Mouse (Mus musculus) brown adipose tissue, adult 24 weeks (tissue): ENCODE results near the gene Klhl29. TPM values are rescaled to one million over a fixed set of nuclear protein-coding genes. Genes with fewer than 3 reads are reported as not detected.

Experiments used
- H3K27ac ChIP-seq: fragments of 200-500 bp; replicated peaks from 2 replicates; pipeline ENCODE4 v1.5.1; 2012; ENCODE audit warnings: low read depth, mild to moderate bottlenecking, low read length
- H3K4me1 ChIP-seq: fragments of 200-500 bp; 2 replicates; pipeline ENCODE4 v1.6.1; 2012; ENCODE audit warnings: low read length, mixed read lengths; ENCODE audit not compliant: control insufficient read depth, insufficient read depth, insufficient read length
- H3K4me3 ChIP-seq: fragments of 200-500 bp; 2 replicates; pipeline ENCODE4 v1.5.1; 2012; ENCODE audit warnings: low read depth, mild to moderate bottlenecking, low read length, moderate library complexity; ENCODE audit not compliant: insufficient read depth
- polyA plus RNA-seq: library from polyadenylated mRNA; stranded (reverse); fragments of >200 nt; gene quantifications from 2 replicates; pipeline ENCODE4 v1.2.4, GENCODE M21; 2012; ENCODE audit not compliant: missing spikeins, insufficient read depth, insufficient read length

The Klhl29 gene
- polyA plus RNA-seq, 1 experiment, result 0.67 TPM

DNA sequence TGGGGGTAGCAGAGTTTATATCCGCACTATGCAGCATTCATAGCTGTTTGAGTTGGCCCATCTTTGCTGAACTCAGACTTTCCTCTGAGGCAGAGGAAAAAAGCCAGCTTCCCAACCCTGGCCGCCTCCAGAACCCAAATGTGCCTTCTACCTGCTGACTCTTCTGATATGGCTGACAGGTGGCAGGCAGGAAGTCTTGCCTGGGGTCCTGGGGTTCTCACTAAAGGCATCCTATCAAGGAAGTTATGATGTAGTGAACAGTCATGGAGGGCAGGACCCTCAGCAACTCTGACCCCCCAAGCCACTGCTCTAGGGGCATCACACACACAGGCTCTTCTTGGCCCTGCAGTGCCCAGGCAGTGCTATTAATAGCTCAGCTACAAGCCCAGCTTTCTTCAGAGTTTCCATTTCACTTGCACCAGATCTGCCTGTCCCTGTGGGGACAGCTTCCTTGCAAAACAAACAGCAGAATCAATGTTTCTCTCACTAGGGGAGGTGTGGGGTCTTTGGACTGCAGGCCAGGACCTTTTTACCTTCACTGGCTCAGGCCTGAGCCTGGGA, 187.6 kb downstream of the Klhl29 start:
- Histone ChIP-seq H3K27ac (peak overlapping the region; percentile 69), H3K4me3 (no peak overlapping the region), H3K4me1 (peaks cover 13% of the 10 kb centered on the region)

DNA sequence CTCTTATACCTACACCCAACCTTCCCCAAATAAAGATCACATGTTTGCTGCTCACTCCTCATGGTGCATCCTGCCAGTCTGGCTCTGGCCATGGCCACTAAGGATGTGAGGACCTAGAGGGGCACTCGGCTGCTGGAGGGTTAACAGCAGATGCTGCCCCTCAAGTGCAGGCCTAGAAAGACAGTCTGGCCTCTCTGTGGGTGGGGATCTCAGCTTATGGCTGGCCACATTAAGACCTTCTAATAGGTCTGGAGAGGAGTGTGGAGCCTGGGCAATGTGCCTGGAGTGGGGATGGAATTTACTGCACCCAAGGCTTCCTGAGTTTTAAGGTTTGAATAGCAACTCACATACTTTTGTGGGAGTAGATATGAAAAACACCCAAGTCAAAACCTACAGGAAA, 188.8 kb downstream of the Klhl29 start:
- H3K4me1 ChIP-seq, result peaks cover 7% of the 10 kb centered on the region; the same call in 1 of the 2 replicates
- 0 out of 2 replicates have a peak overlapping the region, but pooled peaks have one; percentile 30 for H3K27ac ChIP-seq
- H3K4me3 ChIP-seq, result no peak overlapping the region

DNA sequence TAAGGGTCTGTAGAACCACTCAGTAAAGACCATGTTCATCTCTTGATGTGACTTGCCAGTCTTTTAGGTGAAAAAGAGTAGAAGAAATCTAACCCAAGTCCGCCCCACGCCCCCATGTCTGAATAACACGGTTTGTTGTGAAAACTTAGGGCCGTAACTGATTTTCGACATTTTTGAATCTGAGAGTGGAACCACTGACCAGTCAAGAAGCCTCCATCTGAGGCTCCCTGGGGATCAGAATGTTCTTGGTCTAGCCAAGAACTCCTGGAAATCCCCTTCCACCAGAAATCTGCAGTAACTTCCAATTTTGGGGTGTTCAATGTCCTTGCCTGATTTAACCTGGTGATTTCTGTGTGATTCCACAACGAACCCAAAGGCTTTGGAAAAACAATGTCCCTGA, 189.9 kb downstream of the Klhl29 start:
- Histone ChIP-seq H3K4me3 (no peak overlapping the region), H3K27ac (peak overlapping the region; percentile 60; the same call in 1 of the 2 replicates)

DNA sequence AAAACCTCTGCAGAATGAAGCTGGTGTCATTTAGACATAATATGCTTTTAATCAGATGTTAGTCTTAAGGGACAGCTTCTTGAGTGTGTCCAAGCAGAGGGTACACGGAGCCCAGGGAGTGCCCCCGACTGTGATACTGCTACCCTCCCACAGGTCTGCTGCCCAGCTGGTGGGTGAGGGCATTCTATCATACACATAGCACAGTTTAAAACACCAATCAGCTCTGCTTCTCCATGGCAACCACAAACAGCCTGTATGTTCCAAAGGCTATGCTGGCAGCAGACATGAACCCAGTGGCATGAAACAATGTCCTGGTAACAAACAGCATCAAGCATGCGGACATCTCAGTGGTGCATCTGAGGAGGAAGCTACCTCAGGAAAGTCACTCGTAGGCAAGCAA, 192.9 kb downstream of the Klhl29 start:
- no peak overlapping the region for H3K27ac ChIP-seq
- H3K4me1 ChIP-seq, result peaks cover 2% of the 10 kb centered on the region; the same call in 1 of the 2 replicates
- no peak overlapping the region for H3K4me3 ChIP-seq

More for the DNA sequence above, 189.9 kb downstream of the Klhl29 start:
- peaks cover 4% of the 10 kb centered on the region; the same call in 1 of the 2 replicates for H3K4me1 ChIP-seq

DNA sequence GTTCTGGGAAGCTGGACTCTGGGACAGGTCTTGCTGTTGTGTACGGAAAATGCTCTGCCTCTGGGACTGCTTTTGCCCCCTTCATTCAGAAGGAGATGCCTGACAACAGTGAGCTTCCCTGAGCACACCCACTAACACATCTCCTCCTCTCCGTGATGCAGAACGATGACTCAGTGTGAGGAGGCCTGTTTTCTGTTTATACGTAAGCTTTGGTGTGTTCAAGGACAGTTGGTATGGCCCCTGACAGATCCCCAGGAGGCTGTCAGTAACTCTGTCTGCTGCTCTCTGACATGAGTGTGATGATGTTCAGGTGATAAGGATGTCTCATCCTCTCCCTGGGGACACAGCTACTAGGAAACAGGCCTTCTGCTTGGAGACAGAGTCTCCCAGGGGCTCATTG, 193.3 kb downstream of the Klhl29 start:
- Histone ChIP-seq H3K4me1 (no peaks in the 10 kb centered on the region; the same call in 1 of the 2 replicates), H3K4me3 (no peak overlapping the region), H3K27ac (no peak overlapping the region)

DNA sequence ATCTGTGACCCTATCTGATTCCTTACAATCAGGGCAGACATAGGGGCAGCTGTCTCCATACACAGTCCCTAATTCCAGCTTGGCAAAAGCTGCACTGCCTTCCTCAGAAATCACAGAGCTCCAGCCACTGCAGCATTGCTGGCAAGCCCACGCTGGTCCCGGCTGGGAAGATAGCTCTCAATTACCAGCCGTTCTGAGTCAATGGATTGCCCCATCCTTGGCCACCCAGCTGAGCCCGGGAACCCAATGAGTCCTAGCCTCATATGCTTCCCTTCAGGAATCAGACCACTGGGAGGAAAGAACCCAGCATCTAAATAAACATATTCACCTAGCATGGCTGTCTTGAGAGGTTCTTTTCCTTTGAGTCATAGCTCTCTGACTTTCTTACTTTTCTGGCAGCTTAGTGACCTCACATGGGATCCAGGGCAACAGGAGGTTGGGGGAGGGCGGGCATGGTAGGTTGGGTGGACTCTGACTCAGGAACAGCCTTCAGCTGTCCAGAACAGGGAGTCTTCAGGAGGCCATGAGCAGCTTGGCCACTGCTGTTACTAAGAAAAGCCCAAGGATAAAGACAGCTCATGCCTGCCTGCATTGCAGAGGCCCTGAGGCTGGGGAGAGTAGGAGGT, 198.7 kb downstream of the Klhl29 start:
- Histone ChIP-seq H3K27ac (no peak overlapping the region), H3K4me3 (no peak overlapping the region), H3K4me1 (no peaks in the 10 kb centered on the region)

DNA sequence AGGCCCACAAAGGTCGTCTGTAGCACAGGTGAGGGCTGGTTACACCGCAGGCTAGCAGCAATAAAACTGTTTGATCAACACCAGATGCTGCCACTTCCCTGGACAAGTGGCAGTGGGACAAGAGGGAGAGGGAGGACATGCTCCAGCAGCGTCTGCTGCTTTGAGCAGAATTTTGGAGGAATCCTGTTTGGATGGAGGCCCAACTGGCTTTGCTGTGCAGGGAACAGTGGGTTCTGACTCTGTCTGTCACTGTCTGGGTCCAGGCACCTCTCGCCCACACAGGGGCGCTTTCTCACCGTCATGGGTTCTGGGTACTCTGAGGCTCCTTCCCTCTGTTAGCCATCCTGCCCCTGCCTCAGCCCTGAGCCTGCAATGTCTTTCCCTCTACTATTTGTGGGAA, 209.3 kb downstream of the Klhl29 start:
- no peak overlapping the region for H3K4me3 ChIP-seq
- no peak overlapping the region; the same call in 1 of the 2 replicates for H3K27ac ChIP-seq

DNA sequence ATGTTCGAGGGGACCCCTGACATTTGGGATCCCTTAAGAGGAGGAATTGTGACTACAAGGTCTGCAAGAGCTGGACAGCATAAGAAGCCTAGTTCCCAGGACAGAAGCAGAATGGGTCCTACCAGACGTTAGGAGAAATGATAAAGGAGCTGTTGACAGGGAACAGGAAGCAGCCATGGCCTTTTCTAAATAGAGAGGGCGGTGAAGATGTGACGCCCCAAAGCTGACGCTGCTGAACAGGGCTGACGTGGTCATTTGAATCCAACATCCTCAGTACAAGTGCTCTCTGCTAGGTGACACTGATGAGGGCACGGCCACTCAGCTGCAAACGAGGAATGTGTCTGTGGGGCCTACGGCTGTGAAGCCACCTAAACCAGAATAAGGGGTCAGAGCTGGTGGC, 210.1 kb downstream of the Klhl29 start:
- no peaks in the 10 kb centered on the region for H3K4me1 ChIP-seq
- peak overlapping the region; percentile 23; the same call in 1 of the 2 replicates for H3K27ac ChIP-seq
- no peak overlapping the region for H3K4me3 ChIP-seq

More for the DNA sequence above, 209.3 kb downstream of the Klhl29 start:
- H3K4me1 ChIP-seq, result no peaks in the 10 kb centered on the region

DNA sequence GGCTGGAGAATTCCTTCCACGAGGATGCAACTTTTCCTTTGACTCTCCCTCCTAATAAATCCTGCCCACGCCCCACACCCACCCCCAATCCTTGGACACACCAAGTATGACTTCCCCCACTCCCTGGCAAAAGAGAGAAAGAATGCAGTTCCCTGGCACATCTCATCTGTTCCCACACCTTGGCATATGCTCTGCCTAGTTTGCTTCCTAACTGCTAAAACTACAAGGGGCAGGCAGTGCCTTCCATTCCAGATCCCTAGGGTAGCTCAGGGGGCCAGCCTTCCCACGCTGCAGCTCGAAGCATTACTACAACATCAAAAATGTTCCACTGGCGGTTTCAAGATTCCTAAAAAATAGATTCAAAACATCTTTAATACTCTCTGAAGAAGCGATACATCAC, 212.8 kb downstream of the Klhl29 start:
- Histone ChIP-seq H3K4me3 (no peak overlapping the region), H3K27ac (no peak overlapping the region), H3K4me1 (no peaks in the 10 kb centered on the region)

DNA sequence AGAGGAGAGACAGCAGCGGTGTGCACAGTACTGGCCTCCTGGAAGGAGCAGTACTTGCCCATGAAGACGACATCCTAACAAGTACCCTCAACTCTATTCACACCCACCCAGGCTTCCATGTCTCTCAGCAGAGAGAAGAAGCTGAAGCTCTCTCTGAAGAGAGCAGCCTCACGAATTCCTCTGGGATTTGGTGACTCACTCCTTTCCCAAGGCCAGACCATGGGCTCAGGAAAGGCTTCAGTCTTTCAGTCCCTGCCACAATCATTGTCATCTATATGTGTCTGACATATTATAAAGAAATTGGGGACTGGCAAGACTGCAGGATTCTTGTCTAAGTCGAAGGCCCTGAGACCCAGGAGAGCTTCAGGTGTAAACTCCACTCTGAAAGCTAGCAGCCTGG, 213.9 kb downstream of the Klhl29 start:
- Histone ChIP-seq H3K4me1 (no peaks in the 10 kb centered on the region), H3K4me3 (no peak overlapping the region), H3K27ac (peak overlapping the region; percentile 72)

DNA sequence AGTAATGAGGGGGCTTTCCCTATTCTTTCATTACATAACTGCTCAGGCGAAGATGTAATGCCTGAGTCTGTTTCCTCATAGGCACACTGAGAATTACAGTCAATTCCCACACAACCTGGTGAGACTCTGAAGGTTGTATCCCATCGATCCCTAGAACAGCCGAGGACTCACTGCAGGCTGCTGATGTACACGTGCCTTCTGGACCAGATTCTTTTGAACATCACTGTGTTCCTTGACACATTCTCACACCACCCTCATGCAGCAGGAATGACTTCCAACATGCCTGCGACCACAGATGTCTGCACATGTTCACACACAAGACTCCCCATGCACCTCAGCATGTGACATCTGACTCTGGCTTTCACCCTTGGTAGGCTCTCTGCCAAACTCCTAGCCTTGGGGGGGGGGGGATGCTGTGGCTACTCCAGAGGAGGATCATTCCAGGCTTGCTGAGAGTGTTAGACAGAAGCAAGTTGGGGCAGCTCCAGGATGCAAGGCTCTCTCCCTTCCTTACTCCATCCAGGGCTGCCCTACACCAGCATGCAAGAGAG, 217.5 kb downstream of the Klhl29 start:
- 0 out of 2 replicates have a peak overlapping the region, but pooled peaks have one; percentile 19 for H3K27ac ChIP-seq
- H3K4me3 ChIP-seq, result no peak overlapping the region
- H3K4me1 ChIP-seq, result no peaks in the 10 kb centered on the region

DNA sequence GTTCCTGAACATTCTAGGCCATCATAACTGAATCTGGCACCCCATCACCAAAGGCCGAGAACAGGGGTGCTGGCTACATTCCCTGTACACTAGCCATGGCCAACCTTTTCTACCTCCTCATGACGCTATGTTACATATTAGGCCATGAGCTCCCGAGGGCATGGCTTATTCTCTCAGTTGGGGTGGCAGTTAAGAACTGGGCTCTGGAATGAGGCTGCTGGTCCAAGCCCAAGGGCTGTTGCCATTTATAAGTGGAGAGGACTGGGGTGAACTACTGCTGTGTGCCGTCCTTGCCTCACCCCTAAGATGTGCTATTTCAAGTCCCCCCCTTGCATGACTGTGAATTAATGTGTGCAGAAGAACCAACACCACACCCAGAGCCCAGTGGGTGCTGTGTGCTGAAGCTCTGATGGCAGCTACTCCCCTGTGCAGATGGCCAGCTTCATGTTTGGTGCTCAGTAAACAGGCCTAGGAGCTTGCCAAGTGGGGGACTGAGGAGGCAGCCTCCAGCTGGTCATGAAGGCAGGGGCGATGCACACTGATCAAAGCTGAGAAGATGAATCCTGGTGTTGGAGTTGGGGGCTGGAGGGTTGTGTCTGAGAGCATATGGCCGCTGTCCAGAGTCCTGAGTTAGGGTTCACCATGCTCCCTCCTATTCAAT, 218.3 kb downstream of the Klhl29 start:
- H3K4me3 ChIP-seq, result no peak overlapping the region
- H3K27ac ChIP-seq, result no peak overlapping the region
- no peaks in the 10 kb centered on the region for H3K4me1 ChIP-seq

DNA sequence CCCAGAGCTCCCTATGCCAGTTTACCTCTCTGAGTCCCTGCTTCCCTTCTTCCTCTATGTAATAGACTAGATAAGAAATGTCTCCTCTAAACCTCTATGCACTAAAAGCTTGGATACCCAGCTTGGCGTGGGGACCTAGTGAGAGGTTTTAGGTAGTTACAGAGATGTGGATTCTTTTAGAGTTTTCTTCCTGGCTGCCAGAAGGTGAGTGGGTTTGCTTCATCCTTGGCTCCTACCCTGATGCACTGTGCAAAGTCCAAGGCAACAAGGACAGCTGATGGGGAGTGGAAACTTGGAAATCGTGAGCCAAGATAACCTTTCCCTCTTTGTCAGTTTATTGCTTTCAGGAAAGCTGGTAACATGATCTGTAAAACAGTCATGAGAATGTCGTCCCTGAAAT, 220.3 kb downstream of the Klhl29 start:
- Histone ChIP-seq H3K4me3 (no peak overlapping the region), H3K27ac (no peak overlapping the region), H3K4me1 (no peaks in the 10 kb centered on the region)

DNA sequence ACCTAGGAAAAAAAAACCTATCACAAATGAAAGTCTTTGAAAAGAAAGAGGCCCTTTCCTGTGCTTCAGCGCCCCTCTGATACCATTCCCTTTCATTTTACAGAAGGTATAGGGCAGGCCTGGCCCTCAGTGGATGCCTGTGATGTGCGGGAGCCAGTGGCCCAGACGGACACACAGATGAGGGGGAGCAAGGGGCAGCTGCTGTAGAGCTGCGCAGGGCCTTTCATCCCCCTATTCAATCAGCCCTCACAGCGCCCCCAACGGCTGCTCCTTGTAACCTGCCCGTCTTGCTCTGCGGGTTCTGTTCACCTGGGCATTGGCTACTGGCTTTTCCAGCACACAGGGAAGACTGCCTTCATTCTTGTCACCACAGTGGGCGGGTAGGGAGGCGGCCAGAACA, 223.6 kb downstream of the Klhl29 start:
- no peak overlapping the region for H3K27ac ChIP-seq
- H3K4me1 ChIP-seq, result no peaks in the 10 kb centered on the region
- H3K4me3 ChIP-seq, result no peak overlapping the region

DNA sequence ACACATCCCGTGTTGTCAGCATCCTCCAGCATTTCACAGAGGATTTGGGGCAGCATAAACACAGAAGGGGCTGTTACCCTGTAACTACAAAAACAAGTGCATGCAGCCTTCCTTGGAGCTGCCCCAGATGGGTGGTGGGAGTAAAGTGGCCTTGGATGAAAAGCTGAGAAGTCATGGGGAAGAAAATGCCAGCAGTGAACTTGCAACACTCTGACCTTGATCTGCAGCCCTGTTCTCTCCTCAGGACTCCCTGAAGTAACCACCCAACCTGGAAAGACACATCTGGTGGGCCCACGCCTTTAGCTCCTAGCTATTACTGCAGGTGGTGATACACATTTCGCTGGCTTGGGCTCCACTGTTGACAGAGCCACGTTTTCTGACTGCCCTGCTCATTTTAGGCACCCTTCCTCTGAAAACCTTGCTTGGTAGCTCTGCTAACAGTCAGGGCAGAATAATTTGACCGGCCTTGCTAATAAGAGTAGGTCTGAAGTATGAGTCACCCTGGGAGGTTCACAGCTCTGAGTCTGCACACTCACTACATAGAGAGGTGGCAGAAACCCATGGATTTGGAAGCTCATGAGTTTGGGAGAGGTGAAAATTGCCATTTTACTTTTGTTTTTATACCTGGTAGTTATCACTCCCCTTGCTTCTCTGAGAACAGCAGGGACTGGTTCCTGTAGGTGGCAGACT, 228.0 kb downstream of the Klhl29 start:
- Histone ChIP-seq H3K27ac (no peak overlapping the region), H3K4me3 (no peak overlapping the region), H3K4me1 (no peaks in the 10 kb centered on the region)
